In genomic region chr1:63953229-63953883, GRCm38 (mm10) we compare ENCODE assay signal across 8 mouse cellular contexts.
DNase-seq lines count a peak whose midpoint lies in the region; ATAC-seq lines count a peak whose summit lies in the region.

No protein-coding gene starts in this region.

- H3K27ac ChIP-seq in forebrain, embryonic 11.5 days (ENCODE audit: low read depth, low read length), result no peak overlapping the region

- H3K27me3 ChIP-seq in forebrain, embryonic 11.5 days (ENCODE audit: control insufficient read depth, insufficient read depth, low read length), result no peaks in the 10 kb centered on the region

- ATAC-seq in CD4-positive, CD25-positive, alpha-beta regulatory T cell, adult 4 months, result peak; percentile 96
- ATAC-seq in forebrain, embryonic 11.5 days (replicated peaks; ENCODE audit: low FRiP score), result 0 out of 2 replicates have a peak, but pooled peaks have one; percentile 46

- H3K36me3 ChIP-seq in forebrain, embryonic 11.5 days (ENCODE audit: control insufficient read depth, insufficient read depth, low read length), result no peaks in the 10 kb centered on the region

- H3K9ac ChIP-seq in forebrain, embryonic 11.5 days (ENCODE audit: low read length), result no peak overlapping the region

- no peaks in the 10 kb centered on the region for H3K9me3 ChIP-seq in forebrain, embryonic 11.5 days (ENCODE audit: control insufficient read depth, low read length)

- WGBS in forebrain, embryonic 11.5 days, result 68% methylated on average over 18 of the region's 18 CpGs

- H3K4me3 ChIP-seq in forebrain, embryonic 11.5 days (ENCODE audit: low read depth, low read length), result no peak overlapping the region

- H3K4me1 ChIP-seq in forebrain, embryonic 11.5 days (replicated peaks; ENCODE audit: control insufficient read depth, insufficient read depth, low read length), result no peaks in the 10 kb centered on the region; the same call in 1 of the 2 replicates

- H3K4me2 ChIP-seq in forebrain, embryonic 11.5 days (ENCODE audit: low read depth, low read length, severe bottlenecking), result no peak overlapping the region

- peak; percentile 44 for DNase-seq in adrenal gland, postnatal 25 days
- peak; percentile 63 for DNase-seq in forebrain, embryonic 11.5 days (ENCODE audit: low spot score)
- peak; percentile 68 for DNase-seq in heart, postnatal 4 days
- peak; percentile 31 to 76 for DNase-seq in layer of hippocampus, adult 18-20 months (ENCODE audit: low spot score in 2 of 2)
- peak; percentile 66 for DNase-seq in lung, postnatal 10 days
- peak; percentile 67 to 78 for DNase-seq in right cerebral cortex, postnatal 10 days (ENCODE audit: low spot score in 2 of 2)
- peak; percentile 31 for DNase-seq in yolk sac, embryonic 10.5 days (ENCODE audit: low spot score)
